Mouse (Mus musculus) heart, embryonic 12.5 days (tissue): ENCODE results near the gene Gen1. TPM values are rescaled to one million over a fixed set of nuclear protein-coding genes. Genes with fewer than 3 reads are reported as not detected.

Source experiments
- ATAC-seq: fragments of 200-750 bp; cut with Nextera tagmentation; 2 replicates; pipeline ENCODE4 v1.8.0; 2017; ENCODE audit warnings: moderate TSS enrichment, moderate library complexity; ENCODE audit not compliant: insufficient number of reproducible peaks, low FRiP score
- H3K27ac ChIP-seq: fragments of 300-500 bp; sonication (generic); 2 replicates; pipeline ENCODE4 v1.5.1; 2016; ENCODE audit warnings: mild to moderate bottlenecking, moderate library complexity; ENCODE audit not compliant: poor library complexity, severe bottlenecking
- H3K27me3 ChIP-seq: fragments of 300-500 bp; sonication (generic); replicated peaks from 2 replicates; pipeline ENCODE4 v1.6.1; 2016; ENCODE audit warnings: mild to moderate bottlenecking, moderate library complexity
- H3K36me3 ChIP-seq: fragments of 300-500 bp; sonication (generic); 2 replicates; pipeline ENCODE4 v1.6.1; 2016; ENCODE audit warnings: mild to moderate bottlenecking, moderate library complexity
- H3K4me1 ChIP-seq: fragments of 300-500 bp; sonication (generic); replicated peaks from 2 replicates; pipeline ENCODE4 v1.6.1; 2016; ENCODE audit warnings: mild to moderate bottlenecking
- H3K4me2 ChIP-seq: fragments of 300-500 bp; sonication (generic); 2 replicates; pipeline ENCODE4 v1.6.1; 2016; ENCODE audit warnings: mild to moderate bottlenecking, moderate library complexity
- H3K4me3 ChIP-seq: fragments of 300-500 bp; sonication (generic); 2 replicates; pipeline ENCODE4 v1.5.1; 2016; ENCODE audit warnings: mild to moderate bottlenecking
- H3K9ac ChIP-seq: fragments of 300-500 bp; sonication (generic); 2 replicates; pipeline ENCODE4 v1.6.1; 2016; ENCODE audit warnings: mild to moderate bottlenecking, moderate library complexity
- H3K9me3 ChIP-seq: fragments of 300-500 bp; sonication (generic); replicated peaks from 2 replicates; pipeline ENCODE4 v1.6.1; 2016; ENCODE audit warnings: mild to moderate bottlenecking, moderate library complexity
- WGBS: fragments of 180-500 bp; shearing (Covaris S2); methylation state at CpG from one replicate; pipeline ENCODE4 v1.1.7; 2016; 5-methylcytosine and 5-hydroxymethylcytosine counted together
- polyA plus RNA-seq: library from polyadenylated mRNA; unstranded; fragments of >200 nt; fragmentation: Nextera tagmentation; extraction: Ambion mirVana; gene quantifications from 2 replicates; pipeline ENCODE4 v1.2.1, GENCODE M21; 2016

Gene Gen1
- polyA plus RNA-seq, 1 experiment from 2014 or later: 8.3 TPM

- Histone ChIP-seq H3K4me3 (no peak overlapping the region), H3K27ac (no peak overlapping the region), H3K4me1 (peaks cover 12% of the 10 kb centered on the region), H3K36me3 (peaks cover 32% of the 10 kb centered on the region), H3K9ac (no peak overlapping the region), H3K4me2 (no peak overlapping the region), H3K9me3 (no peaks in the 10 kb centered on the region), H3K27me3 (no peaks in the 10 kb centered on the region)
- WGBS: 92% methylated on average over 4 of the region's 4 CpGs
- no peak for ATAC-seq
Observed at GRCm38 (mm10) chr12:11272568-11272967, 7.0 kb upstream of the Gen1 start.

- no peaks in the 10 kb centered on the region for H3K27me3 ChIP-seq
- H3K4me2 ChIP-seq: peak overlapping the region; percentile 85
- ATAC-seq: no peak
- 12% methylated on average over 4 of the region's 4 CpGs for WGBS
- H3K4me3 ChIP-seq: peak overlapping the region; percentile 88
- peak overlapping the region; percentile 97; the same call in 1 of the 2 replicates for H3K27ac ChIP-seq
- peak overlapping the region; percentile 95 for H3K9ac ChIP-seq
- no peaks in the 10 kb centered on the region for H3K36me3 ChIP-seq
- H3K4me1 ChIP-seq: peaks cover 18% of the 10 kb centered on the region
- H3K9me3 ChIP-seq: no peaks in the 10 kb centered on the region
Observed at GRCm38 (mm10) chr12:11267030-11267429, 1.4 kb upstream of the Gen1 start.

GRCm38 (mm10) chr12:11266282-11266985 lies 833 bp upstream of the Gen1 start:
- WGBS: under 1% methylated on average over 50 of the region's 51 CpGs
- peak overlapping the region; percentile 97 for H3K27ac ChIP-seq
- H3K4me2 ChIP-seq: peak overlapping the region; percentile 85
- peak overlapping the region; percentile 88 for H3K4me3 ChIP-seq
- H3K27me3 ChIP-seq: no peaks in the 10 kb centered on the region
- H3K9me3 ChIP-seq: no peaks in the 10 kb centered on the region
- no peaks in the 10 kb centered on the region for H3K36me3 ChIP-seq
- H3K9ac ChIP-seq: peak overlapping the region; percentile 95
- H3K4me1 ChIP-seq: peaks cover 18% of the 10 kb centered on the region
- peak; percentile 77 for ATAC-seq

- peaks cover 18% of the 10 kb centered on the region for H3K4me1 ChIP-seq
- H3K36me3 ChIP-seq: no peaks in the 10 kb centered on the region
- peak overlapping the region; percentile 88 for H3K4me3 ChIP-seq
- H3K4me2 ChIP-seq: peak overlapping the region; percentile 85
- no peak for ATAC-seq
- 1% methylated on average over 13 of the region's 13 CpGs for WGBS
- H3K27ac ChIP-seq: peak overlapping the region; percentile 42; the same call in 1 of the 2 replicates
- H3K9me3 ChIP-seq: no peaks in the 10 kb centered on the region
- H3K27me3 ChIP-seq: no peaks in the 10 kb centered on the region
- peak overlapping the region; percentile 95 for H3K9ac ChIP-seq
Observed at GRCm38 (mm10) chr12:11264895-11265294, 706 bp downstream of the Gen1 start.

- H3K4me2 ChIP-seq: no peak overlapping the region
- WGBS: 87% methylated on average over 3 of the region's 3 CpGs
- no peak for ATAC-seq
- no peaks in the 10 kb centered on the region for H3K9me3 ChIP-seq
- H3K9ac ChIP-seq: no peak overlapping the region
- H3K4me1 ChIP-seq: no peaks in the 10 kb centered on the region
- H3K27ac ChIP-seq: no peak overlapping the region
- H3K36me3 ChIP-seq: peaks cover 24% of the 10 kb centered on the region
- no peak overlapping the region for H3K4me3 ChIP-seq
- H3K27me3 ChIP-seq: no peaks in the 10 kb centered on the region
Observed at GRCm38 (mm10) chr12:11250322-11250721, 15.3 kb downstream of the Gen1 start.

- no peaks in the 10 kb centered on the region for H3K27me3 ChIP-seq
- H3K4me3 ChIP-seq: no peak overlapping the region
- H3K4me2 ChIP-seq: no peak overlapping the region
- no peak overlapping the region for H3K9ac ChIP-seq
- H3K36me3 ChIP-seq: peaks cover 29% of the 10 kb centered on the region
- no peak overlapping the region for H3K27ac ChIP-seq
- H3K9me3 ChIP-seq: no peaks in the 10 kb centered on the region
- no peak for ATAC-seq
- WGBS: 97% methylated on average over 1 of the region's 1 CpGs
- H3K4me1 ChIP-seq: no peaks in the 10 kb centered on the region
Observed at GRCm38 (mm10) chr12:11247460-11247859, 18.1 kb downstream of the Gen1 start.

- 63% methylated on average over 2 of the region's 2 CpGs for WGBS
- H3K4me3 ChIP-seq: no peak overlapping the region
- no peaks in the 10 kb centered on the region for H3K9me3 ChIP-seq
- no peaks in the 10 kb centered on the region for H3K27me3 ChIP-seq
- H3K27ac ChIP-seq: no peak overlapping the region
- H3K9ac ChIP-seq: no peak overlapping the region
- peaks cover 2% of the 10 kb centered on the region for H3K36me3 ChIP-seq
- ATAC-seq: no peak
- H3K4me2 ChIP-seq: no peak overlapping the region
- peaks cover 4% of the 10 kb centered on the region; the same call in 1 of the 2 replicates for H3K4me1 ChIP-seq
Observed at GRCm38 (mm10) chr12:11235996-11236395, 29.6 kb downstream of the Gen1 start.

GRCm38 (mm10) chr12:11230267-11230666 lies 35.3 kb downstream of the Gen1 start:
- 62% methylated on average over 2 of the region's 2 CpGs for WGBS
- Histone ChIP-seq H3K4me2 (no peak overlapping the region), H3K4me3 (no peak overlapping the region), H3K27me3 (no peaks in the 10 kb centered on the region), H3K9ac (no peak overlapping the region), H3K36me3 (no peaks in the 10 kb centered on the region), H3K9me3 (no peaks in the 10 kb centered on the region), H3K4me1 (peaks cover 19% of the 10 kb centered on the region), H3K27ac (0 out of 2 replicates have a peak overlapping the region, but pooled peaks have one; percentile 5)
- ATAC-seq: no peak

GRCm38 (mm10) chr12:11226529-11227268 lies 38.9 kb downstream of the Gen1 start:
- Histone ChIP-seq H3K4me1 (peaks cover 27% of the 10 kb centered on the region), H3K36me3 (no peaks in the 10 kb centered on the region), H3K27me3 (no peaks in the 10 kb centered on the region), H3K9ac (no peak overlapping the region), H3K9me3 (no peaks in the 10 kb centered on the region), H3K27ac (no peak overlapping the region), H3K4me3 (no peak overlapping the region), H3K4me2 (no peak overlapping the region)
- 52% methylated on average over 5 of the region's 5 CpGs for WGBS
- no peak for ATAC-seq

GRCm38 (mm10) chr12:11226123-11226522 lies 39.5 kb downstream of the Gen1 start:
- H3K9me3 ChIP-seq: no peaks in the 10 kb centered on the region
- no peaks in the 10 kb centered on the region for H3K27me3 ChIP-seq
- no peak overlapping the region for H3K4me2 ChIP-seq
- H3K4me1 ChIP-seq: peaks cover 32% of the 10 kb centered on the region
- WGBS: 70% methylated on average over 1 of the region's 1 CpGs
- ATAC-seq: no peak
- H3K36me3 ChIP-seq: no peaks in the 10 kb centered on the region
- no peak overlapping the region for H3K4me3 ChIP-seq
- no peak overlapping the region for H3K27ac ChIP-seq
- no peak overlapping the region for H3K9ac ChIP-seq

- Histone ChIP-seq H3K9ac (no peak overlapping the region), H3K27ac (no peak overlapping the region), H3K27me3 (no peaks in the 10 kb centered on the region), H3K4me1 (peaks cover 34% of the 10 kb centered on the region), H3K4me2 (peak overlapping the region; percentile 49), H3K36me3 (no peaks in the 10 kb centered on the region), H3K9me3 (no peaks in the 10 kb centered on the region), H3K4me3 (no peak overlapping the region)
- WGBS: 2% methylated on average over 5 of the region's 5 CpGs
- ATAC-seq: no peak
Observed at GRCm38 (mm10) chr12:11224722-11225121, 40.9 kb downstream of the Gen1 start.
